Mouse (Mus musculus) ES-E14 (cell line): ENCODE data around the gene Psg16. TPM values are rescaled to one million over a fixed set of nuclear protein-coding genes. Genes with fewer than 3 reads are reported as not detected.
"Not testable (repeated sequence)": the region's sequence is repeated elsewhere in the genome, so short reads cannot be mapped to it uniquely, and the experiment has no call there.

Experiments used
- DNase-seq: peaks from one replicate; pipeline ENCODE4 v3.0.0-alpha.2; 2013; ENCODE audit warnings: low read depth, low spot score
- H3K27ac ChIP-seq: 2 replicates; pipeline ENCODE4 v1.5.1; 2012; ENCODE audit warnings: low read depth, mild to moderate bottlenecking, low read length, moderate library complexity, mixed read lengths; ENCODE audit not compliant: poor library complexity, insufficient read depth, severe bottlenecking
- H3K36me3 ChIP-seq: 2 replicates; pipeline ENCODE4 v1.6.1; 2012; ENCODE audit warnings: mild to moderate bottlenecking, low read length, moderate library complexity, mixed read lengths; ENCODE audit not compliant: control insufficient read depth, poor library complexity, insufficient read depth, severe bottlenecking
- H3K4me1 ChIP-seq, 2 experiments: fragments of 150-350 bp in 1 of 2; sonication (generic) in 1 of 2; 2 replicates each; pipeline ENCODE4 v1.6.1; 2012; ENCODE audit warnings: low read length in 2 of 2, mild to moderate bottlenecking in 1 of 2, mixed read lengths in 1 of 2; ENCODE audit not compliant: control insufficient read depth in 2 of 2, insufficient read depth in 2 of 2, poor library complexity in 1 of 2
- H3K4me3 ChIP-seq, 2 experiments: fragments of 150-350 bp in 1 of 2; sonication (generic) in 1 of 2; 2 replicates each; pipeline ENCODE4 v1.5.1; 2012; ENCODE audit warnings: low read length in 2 of 2, low read depth in 1 of 2, mild to moderate bottlenecking in 1 of 2, mixed read lengths in 1 of 2; ENCODE audit not compliant: insufficient read depth in 1 of 2, poor library complexity in 1 of 2, severe bottlenecking in 1 of 2
- H3K9ac ChIP-seq: 2 replicates; pipeline ENCODE4 v1.6.1; 2012; ENCODE audit warnings: low read depth, mild to moderate bottlenecking, low read length, mixed read lengths; ENCODE audit not compliant: poor library complexity, insufficient read depth, severe bottlenecking
- H3K9me3 ChIP-seq: fragments of 150-350 bp; sonication (generic); 2 replicates; pipeline ENCODE4 v1.6.1; 2012; ENCODE audit warnings: low read depth, mild to moderate bottlenecking, low read length; ENCODE audit not compliant: control insufficient read depth, insufficient read depth
- CHD2 ChIP-seq: IDR thresholded peaks from 2 replicates; pipeline ENCODE4 v1.6.1; 2014; ENCODE audit warnings: mild to moderate bottlenecking, low read depth, low read length, inconsistent platforms
- HCFC1 ChIP-seq: IDR thresholded peaks from 2 replicates; pipeline ENCODE4 v1.6.1; 2012; ENCODE audit warnings: low read length, inconsistent platforms, borderline replicate concordance; ENCODE audit not compliant: insufficient read depth
- MAFK ChIP-seq: IDR thresholded peaks from 2 replicates; pipeline ENCODE4 v1.6.1; 2014; ENCODE audit warnings: mild to moderate bottlenecking, low read depth, low read length, inconsistent platforms; ENCODE audit not compliant: insufficient read depth
- ZC3H11A ChIP-seq: IDR thresholded peaks from 2 replicates; pipeline ENCODE4 v1.6.1; 2012; ENCODE audit warnings: low read depth, mild to moderate bottlenecking, inconsistent platforms, low read length, borderline replicate concordance
- ZNF384 ChIP-seq: IDR thresholded peaks from 2 replicates; pipeline ENCODE4 v1.6.1; 2012; ENCODE audit warnings: low read depth, low read length, inconsistent platforms
- in situ Hi-C, 2 experiments: fragments of 600-800 bp; cut with MboI; formaldehyde crosslinking; loops; one replicate each; pipeline ENCODE4 v1.15.1; 2025; ENCODE audit warnings: low sequenced_read_pairs in 2 of 2, inconsistent platforms in 1 of 2; ENCODE audit not compliant: unreplicated experiment in 2 of 2
- total RNA-seq: library from RNA; depleted of rRNA; stranded (reverse); fragments of 300-350 nt; gene quantifications from 2 replicates; pipeline ENCODE4 v1.2.3, GENCODE M21; 2012

The Psg16 gene
- total RNA-seq, 1 experiment, result 0.31 TPM

- TF ChIP-seq MAFK, result no peak
- TF ChIP-seq CHD2, result no peak
- TF ChIP-seq ZNF384, result no peak
- TF ChIP-seq HCFC1, result no peak
- no peak for TF ChIP-seq ZC3H11A
- H3K4me3 ChIP-seq, result no peak overlapping the region
- no peak overlapping the region for H3K27ac ChIP-seq
- no peaks in the 10 kb centered on the region for H3K4me1 ChIP-seq
- in situ Hi-C loops, result loop anchor here in 1 of 2 experiments (25.0 kb wide), 1 partner anchor 821 kb away; no protein-coding TSS in a partner anchor
- DNase-seq, result peak; percentile 30
- no peaks in the 10 kb centered on the region for H3K9me3 ChIP-seq
- H3K36me3 ChIP-seq, result no peaks in the 10 kb centered on the region
- no peak overlapping the region for H3K9ac ChIP-seq
These were observed 17.4 kb downstream of the Psg16 start for GRCm38 (mm10) chr7:17091280-17091679.

- H3K9ac ChIP-seq, H3K27ac ChIP-seq, H3K36me3 ChIP-seq, DNase-seq, H3K9me3 ChIP-seq, H3K4me3 ChIP-seq, in situ Hi-C loops, H3K4me1 ChIP-seq: not testable (repeated sequence)
These were observed 27.8 kb downstream of the Psg16 start for GRCm38 (mm10) chr7:17101631-17102030.

GRCm38 (mm10) chr7:17135307-17135706, 61.5 kb downstream of the Psg16 start:
- Histone ChIP-seq H3K4me1 (no peaks in the 10 kb centered on the region), H3K9ac (no peak overlapping the region), H3K36me3 (no peaks in the 10 kb centered on the region), H3K27ac (no peak overlapping the region), H3K9me3 (no peaks in the 10 kb centered on the region), H3K4me3 (no peak overlapping the region)
- in situ Hi-C loops, result no loop called here
- DNase-seq, result no peak
- TF ChIP-seq HCFC1 (no peak), ZC3H11A (no peak), CHD2 (no peak), ZNF384 (no peak), MAFK (no peak)

- H3K27ac ChIP-seq, result no peak within 1 kb of the TSS
- in situ Hi-C loops, result loop anchor here in 1 of 2 experiments (10.0 kb wide), 1 partner anchor 55 kb away; the partner anchor contains the start of gene Psg29
- H3K9ac ChIP-seq, result no peak within 1 kb of the TSS
- H3K36me3 ChIP-seq, result no peaks in the 10 kb centered on the region
- H3K4me1 ChIP-seq, result no peaks in the 10 kb centered on the region
- DNase-seq, result no peak
- no peak within 1 kb of the TSS for H3K4me3 ChIP-seq
- H3K9me3 ChIP-seq, result no peaks in the 10 kb centered on the region
- TF ChIP-seq MAFK (no peak), ZC3H11A (no peak)
These were observed 76.1 kb downstream of the Psg16 start, which contains the start of gene Ceacam3 for GRCm38 (mm10) chr7:17149931-17150330. TSS of gene Ceacam3 (plus strand) at chr7:17150282.

GRCm38 (mm10) chr7:17155634-17156033, 81.8 kb downstream of the Psg16 start:
- H3K36me3 ChIP-seq, result no peaks in the 10 kb centered on the region
- no peak overlapping the region for H3K27ac ChIP-seq
- no peaks in the 10 kb centered on the region for H3K4me1 ChIP-seq
- in situ Hi-C loops, result no loop called here
- no peak for TF ChIP-seq MAFK
- TF ChIP-seq HCFC1, result no peak
- TF ChIP-seq CHD2, result no peak
- TF ChIP-seq ZNF384, result no peak
- TF ChIP-seq ZC3H11A, result peak; percentile 90
- no peak overlapping the region for H3K9ac ChIP-seq
- no peaks in the 10 kb centered on the region for H3K9me3 ChIP-seq
- DNase-seq, result peak; percentile 55
- no peak overlapping the region for H3K4me3 ChIP-seq
